Mouse (Mus musculus) subcutaneous adipose tissue, adult 2 months (tissue): ENCODE data around the gene Fam57b. TPM values are rescaled to one million over a fixed set of nuclear protein-coding genes. Genes with fewer than 3 reads are reported as not detected.

Experiments
- polyA plus RNA-seq: library from polyadenylated mRNA; depleted of rRNA; stranded (reverse); fragments of >200 nt; gene quantifications from 2 replicates; pipeline ENCODE4 v1.2.3, GENCODE M21; 2012; ENCODE audit warnings: low replicate concordance; rRNA removed

The Fam57b gene
- 18.0 and 75.6 TPM in 2 replicates for polyA plus RNA-seq

GRCm38 (mm10) chr7:126797411-126798126 is at the start of gene Fam57b:
Fam57b (plus strand) TSS chr7:126797668.

GRCm38 (mm10) chr7:126759050-126759671 is 38.3 kb upstream of the Fam57b start, which contains the start of gene Mapk3:
Mapk3 (plus strand) TSS chr7:126759601.

GRCm38 (mm10) chr7:126766201-126766600 is 31.3 kb upstream of the Fam57b start, which contains the start of gene Gdpd3:
Gdpd3 (plus strand) TSS chr7:126766334.

GRCm38 (mm10) chr7:126776598-126777057 is 20.8 kb upstream of the Fam57b start, which contains the start of gene Ypel3:
Ypel3 (plus strand) TSS chr7:126776955.

GRCm38 (mm10) chr7:126780971-126781635 is 16.4 kb upstream of the Fam57b start, which contains the start of gene Tbx6:
Tbx6 (plus strand) TSS chr7:126781483.

GRCm38 (mm10) chr7:126791851-126792720 is 5.4 kb upstream of the Fam57b start, which contains the start of gene Ppp4c:
Ppp4c (minus strand) TSS chr7:126792496.

GRCm38 (mm10) chr7:126831539-126831938 is 34.1 kb downstream of the Fam57b start, which contains the start of gene 4930451I11Rik:
4930451I11Rik (minus strand) TSS chr7:126831639.

GRCm38 (mm10) chr7:126847116-126847420 is 49.6 kb downstream of the Fam57b start, which contains the start of gene Doc2a:
Doc2a (plus strand) TSS chr7:126847416.

GRCm38 (mm10) chr7:126861429-126862130 is 64.1 kb downstream of the Fam57b start, which contains the start of gene Hirip3:
Hirip3 (plus strand) TSS chr7:126861972.

GRCm38 (mm10) chr7:126862147-126862784 is 64.8 kb downstream of the Fam57b start, which contains the start of gene Ino80e:
Ino80e (minus strand) TSS chr7:126862377.

Other genes with a start within 250 kb of the Fam57b start
- 113 and 137 TPM in 2 replicates for gene Eif3c, start 231.3 kb upstream of the Fam57b start, polyA plus RNA-seq
- 15.7 and 20.1 TPM in 2 replicates for gene Apobr, start 212.7 kb upstream of the Fam57b start, polyA plus RNA-seq
- 62.6 and 86.0 TPM in 2 replicates for gene Cln3, start 211.9 kb upstream of the Fam57b start, polyA plus RNA-seq
- gene Il27, start 202.7 kb upstream of the Fam57b start, polyA plus RNA-seq = 0.27 and 0.28 TPM in 2 replicates
- gene Nupr1, start 166.8 kb upstream of the Fam57b start, polyA plus RNA-seq = 50.9 and 128 TPM in 2 replicates
- 42.4 and 47.9 TPM in 2 replicates for gene Sgf29, start 148.4 kb upstream of the Fam57b start, polyA plus RNA-seq
- 134 and 428 TPM in 2 replicates for gene Sult1a1, start 121.2 kb upstream of the Fam57b start, polyA plus RNA-seq
- gene Bola2, start 102.3 kb upstream of the Fam57b start, polyA plus RNA-seq = 46.0 and 59.1 TPM in 2 replicates
- 25.3 and 25.7 TPM in 2 replicates for gene Slx1b, start 101.9 kb upstream of the Fam57b start, polyA plus RNA-seq
- 53.1 and 109 TPM in 2 replicates for gene Coro1a, start 89.9 kb upstream of the Fam57b start, polyA plus RNA-seq
- gene Mapk3, start 38.1 kb upstream of the Fam57b start, polyA plus RNA-seq = 300 and 302 TPM in 2 replicates
- gene Gdpd3, start 31.3 kb upstream of the Fam57b start, polyA plus RNA-seq = 87.6 and 213 TPM in 2 replicates
- 325 and 329 TPM in 2 replicates for gene Ypel3, start 20.7 kb upstream of the Fam57b start, polyA plus RNA-seq
- 3.3 and 4.2 TPM in 2 replicates for gene Tbx6, start 16.2 kb upstream of the Fam57b start, polyA plus RNA-seq
- gene Ppp4c, start 5.2 kb upstream of the Fam57b start, polyA plus RNA-seq = 140 and 221 TPM in 2 replicates
- not detected in 2 replicates for gene 4930451I11Rik, start 34.0 kb downstream of the Fam57b start, polyA plus RNA-seq
- gene Doc2a, start 49.7 kb downstream of the Fam57b start, polyA plus RNA-seq = not detected in 2 replicates
- 3.5 and 11.6 TPM in 2 replicates for gene Hirip3, start 64.3 kb downstream of the Fam57b start, polyA plus RNA-seq
- 47.8 and 60.5 TPM in 2 replicates for gene Ino80e, start 64.7 kb downstream of the Fam57b start, polyA plus RNA-seq
- 94.6 and 122 TPM in 2 replicates for gene Taok2, start 87.0 kb downstream of the Fam57b start, polyA plus RNA-seq
- gene Tmem219, start 125.2 kb downstream of the Fam57b start, polyA plus RNA-seq = 89.0 and 89.8 TPM in 2 replicates
- 19.6 and 22.4 TPM in 2 replicates for gene Kctd13, start 131.2 kb downstream of the Fam57b start, polyA plus RNA-seq
- gene Asphd1, start 151.9 kb downstream of the Fam57b start, polyA plus RNA-seq = 0.23 and 0.63 TPM in 2 replicates
- 2.4 and 4.4 TPM in 2 replicates for gene Sez6l2, start 152.9 kb downstream of the Fam57b start, polyA plus RNA-seq
- gene Cdipt, start 178.2 kb downstream of the Fam57b start, polyA plus RNA-seq = 205 and 302 TPM in 2 replicates
- gene Cdiptos, start 178.4 kb downstream of the Fam57b start, polyA plus RNA-seq = 2.7 and 3.1 TPM in 2 replicates
- 93.7 and 103 TPM in 2 replicates for gene Mvp, start 217.0 kb downstream of the Fam57b start, polyA plus RNA-seq
- gene Pagr1b, start 218.8 kb downstream of the Fam57b start, polyA plus RNA-seq = 5.3 and 7.1 TPM in 2 replicates
- 2.6 and 5.8 TPM in 2 replicates for gene Pagr1a, start 219.7 kb downstream of the Fam57b start, polyA plus RNA-seq
- gene Gm42742, start 223.4 kb downstream of the Fam57b start, polyA plus RNA-seq = 25.7 and 62.7 TPM in 2 replicates
- 17.9 and 35.3 TPM in 2 replicates for gene Prrt2, start 223.5 kb downstream of the Fam57b start, polyA plus RNA-seq
- gene Maz, start 229.4 kb downstream of the Fam57b start, polyA plus RNA-seq = 90.8 and 204 TPM in 2 replicates
- 2.1 and 9.3 TPM in 2 replicates for gene Kif22, start 244.8 kb downstream of the Fam57b start, polyA plus RNA-seq